Mouse (Mus musculus) liver, embryonic 14.5 days (tissue): ENCODE measurements around the gene Ppm1n. TPM values are rescaled to one million over a fixed set of nuclear protein-coding genes. Genes with fewer than 3 reads are reported as not detected.

Source experiments
- ATAC-seq: fragments of 200-750 bp; cut with Nextera tagmentation; 2 replicates; pipeline ENCODE4 v1.8.0; 2017; ENCODE audit warnings: moderate number of reproducible peaks, mild to moderate bottlenecking, moderate library complexity; ENCODE audit not compliant: insufficient read depth
- DNase-seq, 3 experiments: peaks; one replicate each; pipeline ENCODE4 v3.0.0-alpha.2; 2012 to 2013; ENCODE audit warnings: low read depth in 3 of 3, low spot score in 3 of 3
- H3K27ac ChIP-seq: fragments of 300-500 bp; sonication (generic); 2 replicates; pipeline ENCODE4 v1.5.1; 2014; ENCODE audit warnings: moderate library complexity, mild to moderate bottlenecking, control low read depth, inconsistent platforms
- H3K27me3 ChIP-seq: fragments of 300-500 bp; sonication (generic); 2 replicates; pipeline ENCODE4 v1.6.1; 2014; ENCODE audit warnings: mild to moderate bottlenecking, low read length, moderate library complexity; ENCODE audit not compliant: control insufficient read depth, insufficient read depth
- H3K36me3 ChIP-seq: fragments of 300-500 bp; sonication (generic); replicated peaks from 2 replicates; pipeline ENCODE4 v1.6.1; 2014; ENCODE audit warnings: low read depth; ENCODE audit not compliant: control insufficient read depth, insufficient read depth
- H3K4me1 ChIP-seq, 2 experiments: fragments of 200-500 bp in 1 of 2; fragments of 300-500 bp in 1 of 2; sonication (generic) in 1 of 2; replicated peaks; 2 replicates each; pipeline ENCODE4 v1.6.1; 2012 to 2014; ENCODE audit warnings: antibody characterized with exemption in 1 of 2, inconsistent platforms in 1 of 2, low read length in 1 of 2; ENCODE audit not compliant: control insufficient read depth in 2 of 2, insufficient read depth in 2 of 2
- H3K4me2 ChIP-seq: fragments of 300-500 bp; sonication (generic); 2 replicates; pipeline ENCODE4 v1.6.1; 2014; ENCODE audit warnings: low read depth, mild to moderate bottlenecking, control low read depth, moderate library complexity
- H3K4me3 ChIP-seq, 2 experiments: fragments of 200-500 bp in 1 of 2; fragments of 300-500 bp in 1 of 2; sonication (generic) in 1 of 2; 2 replicates each; pipeline ENCODE4 v1.5.1; 2012 to 2014; ENCODE audit warnings: low read depth in 2 of 2, low read length in 2 of 2, mild to moderate bottlenecking in 2 of 2, control low read depth in 1 of 2, inconsistent platforms in 1 of 2, moderate library complexity in 1 of 2; ENCODE audit not compliant: insufficient read depth in 1 of 2
- H3K9ac ChIP-seq: fragments of 300-500 bp; sonication (generic); replicated peaks from 2 replicates; pipeline ENCODE4 v1.6.1; 2014; ENCODE audit warnings: mild to moderate bottlenecking, control low read depth, moderate library complexity
- H3K9me3 ChIP-seq: fragments of 300-500 bp; sonication (generic); 2 replicates; pipeline ENCODE4 v1.6.1; 2016; ENCODE audit warnings: low read length, mixed read lengths; ENCODE audit not compliant: control insufficient read depth
- CTCF ChIP-seq: IDR thresholded peaks from 2 replicates; pipeline ENCODE4 v1.5.1; 2016; ENCODE audit warnings: antibody characterized with exemption, low read depth, control low read depth
- EP300 ChIP-seq: IDR thresholded peaks from 2 replicates; pipeline ENCODE4 v1.6.1; 2016; ENCODE audit warnings: antibody characterized with exemption, low read depth
- WGBS: fragments of 180-500 bp; shearing (Covaris S2); extraction: QIAGEN DNeasy Blood & Tissue Kit; methylation state at CpG from one replicate; pipeline ENCODE4 v1.1.7; 2014; ENCODE audit not compliant: insufficient replicate concordance; 5-methylcytosine and 5-hydroxymethylcytosine counted together
- polyA plus RNA-seq, 2 experiments: library from polyadenylated mRNA; depleted of rRNA in 1 of 2; stranded (reverse) in 1 of 2; unstranded in 1 of 2; fragments of >200 nt; fragmentation: Nextera tagmentation in 1 of 2; extraction: Ambion mirVana in 1 of 2; gene quantifications; 2 replicates each; pipeline versions ENCODE4 v1.2.1 to v1.2.3; 2012 to 2014

The Ppm1n gene
- polyA plus RNA-seq (2012; rRNA removed) (0.04 TPM in 1 of 2 replicates, not detected in the other), polyA plus RNA-seq (2014; fragmentation: Nextera tagmentation; extraction: Ambion mirVana) (not detected in 2 replicates)

- ATAC-seq: no peak
- H3K4me3 ChIP-seq: peak within 1 kb of the TSS in 1 of 2 experiments; percentile 3; a peak in 2 of 4 replicates
- peaks cover 5 to 9% of the 10 kb centered on the region in 2 experiments for H3K4me1 ChIP-seq
- peak; percentile 20; the same call in 1 of the 2 replicates for TF ChIP-seq CTCF
- TF ChIP-seq EP300: no peak
- no peak within 1 kb of the TSS for H3K27ac ChIP-seq
- 1% methylated on average over 46 of the region's 46 CpGs for WGBS
- no peak for DNase-seq
- peaks cover 58% of the 10 kb centered on the region for H3K27me3 ChIP-seq
- no peak within 1 kb of the TSS for H3K9ac ChIP-seq
- no peaks in the 10 kb centered on the region for H3K9me3 ChIP-seq
- no peaks in the 10 kb centered on the region for H3K36me3 ChIP-seq
- H3K4me2 ChIP-seq: peak within 1 kb of the TSS; percentile 6; the same call in 1 of the 2 replicates
Measured at GRCm38 (mm10) chr7:19279581-19280114, at the start of gene Ppm1n. Gene Ppm1n, minus strand, starts transcription at chr7:19280064.

- Histone ChIP-seq H3K4me2 (no peak overlapping the region), H3K4me1 (peaks cover 16 to 17% of the 10 kb centered on the region in 2 experiments), H3K27ac (no peak overlapping the region), H3K27me3 (peaks cover 4% of the 10 kb centered on the region), H3K36me3 (no peaks in the 10 kb centered on the region), H3K9me3 (no peaks in the 10 kb centered on the region), H3K9ac (no peak overlapping the region), H3K4me3 (no peak overlapping the region)
- DNase-seq (no peak), ATAC-seq (no peak)
- no peak for TF ChIP-seq EP300
- peak; percentile 55 for TF ChIP-seq CTCF
Measured at GRCm38 (mm10) chr7:19328425-19328824, 48.6 kb upstream of the Ppm1n start.

- WGBS: 59% methylated on average over 5 of the region's 5 CpGs
- ATAC-seq (no peak), DNase-seq (no peak)
- Histone ChIP-seq H3K27ac (no peak overlapping the region), H3K4me3 (no peak overlapping the region), H3K4me2 (peak overlapping the region; percentile 75; the same call in 1 of the 2 replicates), H3K36me3 (no peaks in the 10 kb centered on the region), H3K27me3 (peaks cover 3% of the 10 kb centered on the region), H3K4me1 (peaks cover 16 to 17% of the 10 kb centered on the region in 2 experiments), H3K9ac (no peak overlapping the region), H3K9me3 (no peaks in the 10 kb centered on the region)
- TF ChIP-seq CTCF (no peak), EP300 (no peak)
Measured at GRCm38 (mm10) chr7:19327782-19328181, 47.9 kb upstream of the Ppm1n start.

- peak overlapping the region; percentile 75 for H3K4me2 ChIP-seq
- no peak for TF ChIP-seq EP300
- TF ChIP-seq CTCF: no peak
- no peak overlapping the region for H3K27ac ChIP-seq
- no peaks in the 10 kb centered on the region for H3K9me3 ChIP-seq
- DNase-seq (peak; percentile 73 to 93 (median 74)), ATAC-seq (peak; percentile 76)
- peaks cover 13 to 17% of the 10 kb centered on the region in 2 experiments for H3K4me1 ChIP-seq
- no peaks in the 10 kb centered on the region for H3K36me3 ChIP-seq
- WGBS: 1% methylated on average over 22 of the region's 22 CpGs
- H3K27me3 ChIP-seq: no peaks in the 10 kb centered on the region; the same call in 1 of the 2 replicates
- peak overlapping the region; percentile 43 for H3K9ac ChIP-seq
- H3K4me3 ChIP-seq: peak overlapping the region; percentile 12 to 42
Measured at GRCm38 (mm10) chr7:19327128-19327527, 47.3 kb upstream of the Ppm1n start.

- Histone ChIP-seq H3K9me3 (no peaks in the 10 kb centered on the region), H3K27ac (no peak overlapping the region), H3K27me3 (peaks cover 3% of the 10 kb centered on the region; the same call in 1 of the 2 replicates), H3K4me2 (peak overlapping the region; percentile 75), H3K4me1 (peaks cover 13 to 17% of the 10 kb centered on the region in 2 experiments), H3K36me3 (no peaks in the 10 kb centered on the region), H3K4me3 (peak overlapping the region in 1 of 2 experiments; percentile 42; a peak in 2 of 4 replicates), H3K9ac (no peak overlapping the region)
- peak; percentile 53 for ATAC-seq
- TF ChIP-seq EP300: no peak
- no peak for TF ChIP-seq CTCF
- peak; percentile 61 to 85 (median 65) for DNase-seq
- 2% methylated on average over 20 of the region's 20 CpGs for WGBS
Measured at GRCm38 (mm10) chr7:19326359-19326758, 46.5 kb upstream of the Ppm1n start.
